Mouse (Mus musculus): Measurements from ENCODE around the gene Tmem160. TPM values are rescaled to one million over a fixed set of nuclear protein-coding genes. Genes with fewer than 3 reads are reported as not detected.
A peak's percentile ranks its signal among the peaks of the same experiment; 100 is the strongest.

The Tmem160 gene
- total RNA-seq (2014; rRNA removed) (40.1 and 61.2 TPM in 2 replicates), polyA plus RNA-seq (2015; fragmentation: Nextera tagmentation; extraction: Ambion mirVana) (105 and 130 TPM in 2 replicates)

DNA sequence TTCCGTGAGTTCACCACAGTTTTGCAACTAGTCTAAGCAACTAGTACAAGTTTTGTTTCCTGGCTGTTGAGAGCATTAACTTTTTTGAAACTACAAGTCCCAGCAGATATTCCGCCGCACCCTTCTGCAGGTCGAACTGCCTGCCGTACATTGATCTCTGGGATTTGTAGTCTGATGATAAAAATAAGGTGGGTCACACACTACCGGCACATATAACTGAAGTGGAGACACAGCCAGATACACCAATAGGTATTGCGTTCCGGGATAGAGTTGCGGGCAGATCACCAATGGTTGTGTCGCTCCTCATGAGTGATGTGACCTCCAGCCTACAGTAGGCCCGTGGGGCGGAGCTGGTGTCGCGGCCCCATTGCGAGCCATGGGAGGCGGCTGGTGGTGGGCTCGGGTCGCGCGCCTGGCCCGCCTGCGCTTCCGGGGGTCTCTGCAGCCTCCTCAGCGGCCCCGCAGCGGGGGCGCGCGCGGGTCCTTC, at the start of gene Tmem160:
Gene Tmem160 (plus strand): TSS at position 193 of the 487 bp plus-strand sequence.
- DNase-seq (peak; percentile 95), ATAC-seq (peak; percentile 99)
- Histone ChIP-seq H3K36me3 (ENCODE audit: insufficient read depth) (peaks cover 16% of the 10 kb centered on the region), H3K4me1 (ENCODE audit: insufficient read depth) (peaks cover 7% of the 10 kb centered on the region), H3K4me2 (ENCODE audit: low read depth) (peak within 1 kb of the TSS; percentile 72), H3K9ac (peak within 1 kb of the TSS; percentile 65), H3K27ac (ENCODE audit: low read depth, low read length) (peak within 1 kb of the TSS; percentile 76), H3K4me3 (ENCODE audit: low read depth, low read length) (peak within 1 kb of the TSS; percentile 68), H3K9me3 (ENCODE audit: low read length) (no peaks in the 10 kb centered on the region), H3K27me3 (ENCODE audit: insufficient read depth, low read length) (no peaks in the 10 kb centered on the region)
- TF ChIP-seq CTCF (IDR thresholded peaks at IDR 0.05; ENCODE audit: low read depth): no peak
- under 1% methylated on average over 29 of the region's 30 CpGs for WGBS

DNA sequence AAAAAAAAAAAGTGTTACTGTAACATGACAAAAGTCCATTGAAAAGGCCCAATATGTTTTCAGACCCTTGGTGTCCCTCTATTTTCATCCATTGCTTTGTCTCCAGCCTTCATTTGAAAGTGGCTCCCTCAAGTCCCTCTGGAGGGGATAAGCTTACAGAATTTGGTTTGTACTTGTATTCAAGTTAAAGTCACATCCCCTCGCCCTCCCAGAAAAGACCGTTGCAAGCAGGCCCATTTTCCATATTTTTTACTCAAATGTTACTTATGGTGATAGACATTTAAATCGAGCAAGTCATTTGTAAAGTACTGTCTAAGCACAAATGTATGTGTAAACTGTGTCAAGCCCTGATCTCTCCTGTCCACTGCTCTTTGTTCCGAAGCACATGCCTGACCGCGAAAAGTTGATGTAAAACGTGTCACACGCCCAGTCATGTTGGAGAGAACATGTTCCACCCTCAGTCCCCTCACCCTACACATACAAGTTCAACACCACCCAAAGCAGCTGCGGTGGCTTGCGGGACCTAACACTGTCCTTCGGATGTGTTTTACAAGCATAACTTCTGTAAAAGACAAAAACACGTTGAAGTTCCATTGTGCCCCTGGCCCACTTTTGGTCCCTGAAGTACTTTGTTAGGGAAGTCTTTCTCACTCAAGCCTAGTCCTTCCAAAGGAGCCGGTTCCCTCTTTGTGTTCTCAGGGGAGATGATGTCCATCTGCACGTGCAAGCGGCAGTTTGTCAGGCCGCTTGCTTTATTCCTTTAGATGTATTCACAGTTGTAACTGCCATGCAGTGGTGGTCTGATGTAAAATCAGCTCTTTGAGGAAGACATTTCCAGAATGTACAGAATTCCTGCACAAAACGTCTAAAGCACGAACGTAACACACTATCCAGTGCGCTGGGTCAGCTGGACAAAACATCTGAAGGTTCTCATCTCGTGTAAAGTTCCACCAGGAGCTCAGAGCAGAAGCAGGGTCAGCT, 49.3 kb upstream of the Tmem160 start:
- Histone ChIP-seq H3K4me3 (ENCODE audit: low read depth, low read length) (peak overlapping the region; percentile 51), H3K4me2 (ENCODE audit: low read depth) (peak overlapping the region; percentile 82), H3K27me3 (ENCODE audit: insufficient read depth, low read length) (no peaks in the 10 kb centered on the region), H3K4me1 (ENCODE audit: insufficient read depth) (peaks cover 29% of the 10 kb centered on the region), H3K9ac (peak overlapping the region; percentile 90), H3K9me3 (ENCODE audit: low read length) (no peaks in the 10 kb centered on the region), H3K27ac (ENCODE audit: low read depth, low read length) (peak overlapping the region; percentile 100), H3K36me3 (ENCODE audit: insufficient read depth) (no peaks in the 10 kb centered on the region)
- DNase-seq: peak; percentile 49
- 11% methylated on average over 21 of the region's 21 CpGs for whole genome bisulfite sequencing
- no peak for TF ChIP-seq CTCF (IDR thresholded peaks at IDR 0.05; ENCODE audit: low read depth)
- no peak for ATAC-seq

DNA sequence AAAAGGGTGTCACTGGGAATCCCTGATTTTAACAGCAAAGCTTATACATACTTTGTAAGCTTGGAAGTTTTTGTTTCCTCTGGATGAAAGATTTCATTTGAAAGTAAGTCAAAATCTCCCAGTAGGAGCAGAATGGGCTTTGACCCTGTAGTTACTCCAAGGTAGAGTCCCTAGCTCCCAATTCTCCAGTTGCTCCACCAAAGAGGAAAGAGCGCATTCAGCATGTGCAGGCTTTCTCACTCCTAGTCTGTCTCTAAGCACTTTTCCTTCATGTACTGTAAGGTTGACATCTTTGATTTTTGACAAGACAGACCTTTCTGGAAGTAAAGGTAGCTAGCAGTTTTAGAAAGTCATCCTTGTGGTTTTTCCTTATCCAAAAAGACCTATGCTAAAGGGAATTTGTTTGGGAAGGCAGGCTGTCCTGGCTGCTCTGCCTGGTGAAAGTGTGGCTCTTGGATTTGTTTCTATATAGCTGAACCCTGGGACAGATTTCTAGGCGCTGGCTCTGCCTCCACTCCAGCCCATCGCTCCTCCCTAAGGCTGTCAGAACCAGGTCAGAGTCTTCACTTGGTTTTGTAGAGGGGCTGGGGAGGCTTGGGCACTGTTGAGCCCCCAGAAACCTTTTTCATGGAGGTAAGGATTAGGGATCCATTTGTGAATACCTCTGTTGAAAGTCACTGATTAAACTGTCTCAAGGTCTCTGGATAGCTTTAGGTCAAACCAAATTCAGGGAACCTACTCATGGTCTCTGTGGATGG, 48.1 kb upstream of the Tmem160 start:
- DNase-seq (no peak), ATAC-seq (no peak)
- Histone ChIP-seq H3K27ac (ENCODE audit: low read depth, low read length) (peak overlapping the region; percentile 62), H3K4me1 (ENCODE audit: insufficient read depth) (peaks cover 29% of the 10 kb centered on the region), H3K4me2 (ENCODE audit: low read depth) (peak overlapping the region; percentile 3; the same call in 1 of the 2 replicates), H3K36me3 (ENCODE audit: insufficient read depth) (no peaks in the 10 kb centered on the region), H3K27me3 (ENCODE audit: insufficient read depth, low read length) (no peaks in the 10 kb centered on the region), H3K9me3 (ENCODE audit: low read length) (no peaks in the 10 kb centered on the region), H3K4me3 (ENCODE audit: low read depth, low read length) (no peak overlapping the region), H3K9ac (no peak overlapping the region)
- no peak for TF ChIP-seq CTCF (IDR thresholded peaks at IDR 0.05; ENCODE audit: low read depth)
- 78% methylated on average over 3 of the region's 3 CpGs for WGBS

DNA sequence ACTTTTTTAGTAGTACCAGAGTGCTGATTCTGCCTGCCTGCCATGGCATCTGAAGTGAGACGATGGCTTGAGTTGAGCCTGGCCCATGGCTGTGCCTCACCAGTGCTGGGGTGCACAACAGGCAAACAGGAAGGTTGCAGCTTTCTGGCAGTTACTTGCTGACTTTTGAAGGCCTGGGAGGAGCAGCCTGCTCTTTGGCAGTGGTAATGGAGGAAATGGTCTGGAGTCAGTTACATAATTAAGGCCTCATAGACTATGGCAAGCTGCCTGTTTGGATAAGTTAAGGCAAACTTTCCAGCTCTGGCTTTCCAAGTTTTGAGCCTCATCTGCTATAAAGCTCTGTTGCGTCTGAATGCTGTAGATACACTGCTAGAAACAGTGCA, 47.5 kb upstream of the Tmem160 start:
- Histone ChIP-seq H3K9ac (peak overlapping the region; percentile 15; the same call in 1 of the 2 replicates), H3K27me3 (ENCODE audit: insufficient read depth, low read length) (no peaks in the 10 kb centered on the region), H3K4me1 (ENCODE audit: insufficient read depth) (peaks cover 29% of the 10 kb centered on the region), H3K27ac (ENCODE audit: low read depth, low read length) (peak overlapping the region; percentile 62), H3K4me2 (ENCODE audit: low read depth) (no peak overlapping the region), H3K36me3 (ENCODE audit: insufficient read depth) (no peaks in the 10 kb centered on the region), H3K9me3 (ENCODE audit: low read length) (no peaks in the 10 kb centered on the region), H3K4me3 (ENCODE audit: low read depth, low read length) (no peak overlapping the region)
- TF ChIP-seq CTCF (IDR thresholded peaks at IDR 0.05; ENCODE audit: low read depth): no peak
- 63% methylated on average over 2 of the region's 2 CpGs for WGBS
- ATAC-seq (no peak), DNase-seq (peak; percentile 9)

DNA sequence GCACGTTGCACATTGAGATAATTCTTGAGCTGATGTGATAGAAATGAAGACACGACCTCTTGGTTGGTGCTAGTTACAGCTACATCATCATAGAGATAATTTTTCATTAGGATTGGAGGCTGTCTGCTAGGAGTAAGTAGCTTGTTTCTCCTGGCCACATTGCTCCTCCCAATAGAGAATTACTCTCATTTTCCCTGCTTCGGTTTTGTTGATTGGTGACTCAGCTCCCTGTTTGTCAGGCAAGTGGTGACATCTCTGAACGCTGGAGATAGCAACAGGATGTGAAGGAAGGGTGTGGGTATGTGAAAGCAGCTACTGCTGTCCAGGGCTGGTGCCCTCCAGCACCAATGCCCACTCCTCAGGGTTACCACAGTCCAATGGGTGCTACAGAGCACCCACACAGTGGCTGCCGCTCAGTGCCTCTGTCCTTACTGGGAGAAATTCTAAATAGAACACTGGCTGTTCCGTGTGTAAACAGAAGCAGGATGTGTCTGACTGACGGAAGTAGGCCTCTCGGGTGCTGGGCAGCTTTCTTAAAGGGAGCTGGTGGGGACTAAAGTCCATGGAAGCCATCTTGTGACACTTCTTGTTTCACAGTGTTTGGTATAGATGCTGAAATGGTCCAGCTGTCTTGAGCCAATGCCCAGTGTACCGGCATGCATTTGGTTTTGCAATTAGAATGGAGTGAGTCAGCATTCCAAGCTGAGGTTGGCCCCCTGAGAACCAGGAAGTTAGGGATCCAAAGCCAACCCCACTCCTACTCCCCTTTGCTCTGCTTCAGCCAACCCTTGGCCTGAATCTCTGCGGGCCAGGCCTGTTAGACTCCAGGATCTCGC, 46.8 kb upstream of the Tmem160 start:
- DNase-seq: peak; percentile 27
- Histone ChIP-seq H3K9ac (peak overlapping the region; percentile 15; the same call in 1 of the 2 replicates), H3K4me2 (ENCODE audit: low read depth) (peak overlapping the region; percentile 13; the same call in 1 of the 2 replicates), H3K27ac (ENCODE audit: low read depth, low read length) (peak overlapping the region; percentile 62), H3K27me3 (ENCODE audit: insufficient read depth, low read length) (no peaks in the 10 kb centered on the region), H3K4me3 (ENCODE audit: low read depth, low read length) (no peak overlapping the region), H3K4me1 (ENCODE audit: insufficient read depth) (peaks cover 29% of the 10 kb centered on the region), H3K9me3 (ENCODE audit: low read length) (no peaks in the 10 kb centered on the region), H3K36me3 (ENCODE audit: insufficient read depth) (no peaks in the 10 kb centered on the region)
- ATAC-seq: no peak
- no peak for TF ChIP-seq CTCF (IDR thresholded peaks at IDR 0.05; ENCODE audit: low read depth)
- 49% methylated on average over 11 of the region's 11 CpGs for WGBS

DNA sequence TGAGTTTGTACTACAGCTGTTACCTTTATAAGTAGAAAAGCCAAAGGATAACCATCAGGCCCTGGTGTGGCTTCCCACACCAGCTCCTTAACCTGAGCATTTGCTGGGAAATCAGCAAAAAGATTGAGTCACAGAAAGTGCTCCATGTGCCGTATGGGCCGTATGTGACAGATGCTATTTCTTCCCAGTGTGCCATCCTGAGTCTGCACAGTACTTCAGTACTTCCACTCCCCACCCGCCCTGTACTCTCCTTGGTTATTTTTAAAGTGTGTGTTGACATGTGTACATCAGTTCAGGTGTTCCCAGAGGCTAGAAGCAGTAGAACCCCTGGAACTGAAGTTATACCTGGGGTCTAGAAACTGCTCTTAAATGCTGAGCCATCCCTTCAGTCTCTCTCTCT, 45.6 kb upstream of the Tmem160 start:
- Histone ChIP-seq H3K4me1 (ENCODE audit: insufficient read depth) (peaks cover 29% of the 10 kb centered on the region), H3K4me2 (ENCODE audit: low read depth) (no peak overlapping the region), H3K4me3 (ENCODE audit: low read depth, low read length) (no peak overlapping the region), H3K27me3 (ENCODE audit: insufficient read depth, low read length) (no peaks in the 10 kb centered on the region), H3K9ac (no peak overlapping the region), H3K27ac (ENCODE audit: low read depth, low read length) (no peak overlapping the region), H3K36me3 (ENCODE audit: insufficient read depth) (no peaks in the 10 kb centered on the region), H3K9me3 (ENCODE audit: low read length) (no peaks in the 10 kb centered on the region)
- WGBS: 79% methylated on average over 3 of the region's 3 CpGs
- no peak for TF ChIP-seq CTCF (IDR thresholded peaks at IDR 0.05; ENCODE audit: low read depth)
- ATAC-seq: no peak
- no peak for DNase-seq
